Mouse (Mus musculus) lung, adult 2 months (tissue): ENCODE data around the gene Ms4a6b.
"Not testable (repeated sequence)": the region's sequence is repeated elsewhere in the genome, so short reads cannot be mapped to it uniquely, and the experiment has no call there.

Experiments used
- CTCF ChIP-seq: fragments of 200-500 bp; IDR thresholded peaks from 2 replicates; pipeline ENCODE4 v1.5.1; 2011; ENCODE audit warnings: mild to moderate bottlenecking, low read length, control low read depth; ENCODE audit not compliant: insufficient read depth
- POLR2A ChIP-seq: fragments of 200-500 bp; IDR thresholded peaks from 2 replicates; pipeline ENCODE4 v1.6.1; 2011; ENCODE audit warnings: low read depth, mild to moderate bottlenecking, control low read depth, low read length, borderline replicate concordance; ENCODE audit errors: extremely low read depth

DNA sequence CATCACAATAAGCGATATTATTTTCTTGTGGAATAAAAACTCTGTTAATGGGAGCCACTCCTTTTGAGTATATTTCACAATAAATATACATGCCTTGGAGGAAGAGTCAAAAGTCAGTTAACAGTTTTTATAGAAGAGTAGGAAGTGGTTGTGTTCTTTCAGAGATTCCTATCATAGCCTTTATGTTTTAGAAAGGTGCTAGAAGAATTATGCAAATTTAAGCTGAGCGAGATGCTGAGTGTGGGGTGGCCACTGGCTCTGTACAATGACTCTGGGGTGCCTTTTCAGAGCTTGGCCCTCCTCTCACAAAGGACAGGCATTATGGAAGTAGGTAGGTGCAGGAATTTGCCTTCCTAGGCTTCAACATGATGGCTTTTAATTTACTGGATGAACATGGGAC lies 28.1 kb downstream of the Ms4a6b start:
- TF ChIP-seq CTCF, POLR2A: not testable (repeated sequence)
